Mouse (Mus musculus) C2C12 (cell line): ENCODE measurements around the gene Clnk.

Source experiments
- CTCF ChIP-seq: IDR thresholded peaks from one replicate; pipeline ENCODE4 v1.5.1; 2011; ENCODE audit not compliant: control insufficient read depth, insufficient read depth, insufficient read length
- MYOD1 ChIP-seq: IDR thresholded peaks from one replicate; pipeline ENCODE4 v1.6.1; 2011; ENCODE audit warnings: low read depth; ENCODE audit not compliant: control insufficient read depth, insufficient read length
- MYOG ChIP-seq: IDR thresholded peaks from one replicate; pipeline ENCODE4 v1.6.1; 2011; ENCODE audit not compliant: control insufficient read depth, insufficient read length; ENCODE audit errors: extremely low read depth
- USF1 ChIP-seq: IDR thresholded peaks from one replicate; pipeline ENCODE4 v1.6.1; 2011; ENCODE audit warnings: low read depth, mild to moderate bottlenecking, control low read depth, moderate library complexity

- TF ChIP-seq CTCF (no peak), MYOD1 (no peak), USF1 (no peak), MYOG (no peak)
Observed at GRCm38 (mm10) chr5:38905271-38905670, 28.7 kb upstream of the Clnk start.
